Mouse (Mus musculus) cerebellum, adult 2 months (tissue): ENCODE data around the gene Plekhd1. TPM values are rescaled to one million over a fixed set of nuclear protein-coding genes. Genes with fewer than 3 reads are reported as not detected.
A peak's percentile ranks its signal among the peaks of the same experiment; 100 is the strongest.

ENCODE experiments used
- DNase-seq, 2 experiments: peaks; one replicate each; pipeline ENCODE4 v3.0.0; 2021
- H3K27ac ChIP-seq: fragments of 200-500 bp; 2 replicates; pipeline ENCODE4 v1.5.1; 2012; ENCODE audit warnings: low read length, control low read depth, inconsistent platforms; ENCODE audit not compliant: insufficient read depth
- H3K27me3 ChIP-seq: fragments of 200-500 bp; 2 replicates; pipeline ENCODE4 v1.6.1; 2012; ENCODE audit warnings: inconsistent platforms, mild to moderate bottlenecking, low read length, moderate library complexity; ENCODE audit not compliant: control insufficient read depth, insufficient read depth
- H3K4me1 ChIP-seq: fragments of 200-500 bp; 2 replicates; pipeline ENCODE4 v1.6.1; 2011; ENCODE audit warnings: low read length; ENCODE audit not compliant: control insufficient read depth, insufficient read depth
- H3K4me3 ChIP-seq: fragments of 200-500 bp; replicated peaks from 2 replicates; pipeline ENCODE3; 2011; ENCODE audit warnings: mild to moderate bottlenecking, low read depth, low read length, control low read depth; ENCODE audit not compliant: insufficient read depth
- CTCF ChIP-seq: fragments of 200-500 bp; IDR thresholded peaks from 2 replicates; pipeline ENCODE4 v1.5.1; 2011; ENCODE audit warnings: low read depth, mild to moderate bottlenecking, control low read depth, low read length, moderate library complexity, borderline replicate concordance; ENCODE audit not compliant: insufficient read depth
- POLR2A ChIP-seq: fragments of 200-500 bp; IDR thresholded peaks from 2 replicates; pipeline ENCODE4 v1.6.1; 2011; ENCODE audit warnings: low read length, control low read depth, borderline replicate concordance; ENCODE audit not compliant: insufficient read depth
- WGBS: fragments of 180-500 bp; shearing (Covaris S2); methylation state at CpG from one replicate; pipeline ENCODE4 v1.1.7; 2018; 5-methylcytosine and 5-hydroxymethylcytosine counted together
- polyA plus RNA-seq: library from polyadenylated mRNA; depleted of rRNA; stranded (reverse); fragments of >200 nt; gene quantifications from 2 replicates; pipeline ENCODE4 v1.2.3, GENCODE M21; 2012

Plekhd1 gene
- polyA plus RNA-seq, 1 experiment: 61.7 TPM

DNA sequence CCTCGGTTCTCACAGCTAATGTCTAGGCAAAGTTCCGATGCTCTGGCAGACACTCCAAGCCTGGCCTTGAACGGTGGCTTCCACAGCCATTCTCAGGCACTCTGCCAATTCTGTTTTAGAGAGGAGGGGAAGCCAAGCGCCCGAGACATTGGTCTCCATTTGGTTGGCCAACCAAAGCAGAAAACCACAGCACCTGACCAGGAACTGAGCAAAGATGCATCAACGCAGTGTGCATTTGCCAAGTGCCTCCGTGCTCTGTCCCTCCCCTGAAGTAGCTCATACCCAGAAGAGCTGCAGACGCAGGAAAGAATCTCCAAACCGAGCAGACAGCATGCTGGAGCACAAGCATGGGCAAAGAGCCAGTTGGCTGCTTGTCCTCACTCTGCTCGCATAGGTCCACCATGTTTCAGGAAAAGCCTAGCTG is 4.6 kb upstream of the Plekhd1 start:
- H3K27ac ChIP-seq: no peak overlapping the region
- no peaks in the 10 kb centered on the region; the same call in 1 of the 2 replicates for H3K27me3 ChIP-seq
- TF ChIP-seq CTCF (no peak), POLR2A (no peak)
- DNase-seq: peak; percentile 47 to 63
- no peak overlapping the region for H3K4me3 ChIP-seq
- H3K4me1 ChIP-seq: peaks cover 5% of the 10 kb centered on the region; the same call in 1 of the 2 replicates
- WGBS: 4% methylated on average over 10 of the region's 10 CpGs

DNA sequence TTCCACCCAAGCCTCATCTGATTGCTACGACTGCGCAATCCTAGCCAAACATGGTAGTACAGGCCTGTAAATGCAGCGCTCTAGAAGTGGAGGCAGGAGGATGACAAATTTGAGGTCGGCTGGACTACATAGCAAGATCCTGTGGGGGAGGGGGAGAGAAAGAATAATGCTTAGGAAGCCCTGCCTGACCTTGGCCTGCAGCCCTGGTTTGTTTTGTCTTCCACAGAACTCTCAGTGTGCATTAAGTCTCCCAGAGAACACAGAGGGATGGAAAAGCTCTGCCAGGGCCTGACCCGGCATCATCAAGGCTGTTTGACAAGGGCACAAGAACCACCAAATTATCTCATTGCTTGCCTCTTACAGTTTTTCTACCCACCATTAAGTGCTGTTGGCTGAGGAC is 2.7 kb upstream of the Plekhd1 start:
- DNase-seq: no peak
- Histone ChIP-seq H3K27me3 (no peaks in the 10 kb centered on the region; the same call in 1 of the 2 replicates), H3K4me1 (peaks cover 5% of the 10 kb centered on the region; the same call in 1 of the 2 replicates), H3K4me3 (no peak overlapping the region), H3K27ac (no peak overlapping the region)
- TF ChIP-seq CTCF (no peak), POLR2A (no peak)
- 84% methylated on average over 5 of the region's 5 CpGs for WGBS

DNA sequence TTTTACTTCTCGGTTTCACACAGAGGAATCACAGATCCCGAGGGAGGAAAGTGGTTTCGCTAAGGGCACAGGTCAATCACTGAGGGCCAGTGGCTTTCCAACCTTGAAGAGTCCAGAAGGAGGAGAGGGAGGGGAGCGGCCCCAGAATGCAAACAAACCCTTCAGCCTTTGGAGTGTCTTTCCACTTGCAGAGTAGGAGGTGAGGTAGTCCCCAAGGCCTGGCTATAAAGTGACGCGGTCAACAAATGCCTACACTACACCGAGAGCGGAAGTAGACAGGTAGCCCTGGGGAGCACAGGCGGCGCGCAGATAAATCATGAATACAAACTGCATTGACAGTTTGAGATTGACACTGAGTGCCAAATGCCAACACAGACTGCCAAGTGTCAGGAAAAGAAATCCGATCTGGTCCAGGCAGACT is 710 bp upstream of the Plekhd1 start:
- Histone ChIP-seq H3K4me1 (peaks cover 5% of the 10 kb centered on the region; the same call in 1 of the 2 replicates), H3K4me3 (peak overlapping the region; percentile 54), H3K27ac (no peak overlapping the region), H3K27me3 (no peaks in the 10 kb centered on the region; the same call in 1 of the 2 replicates)
- 32% methylated on average over 12 of the region's 12 CpGs for WGBS
- DNase-seq: no peak
- no peak for TF ChIP-seq POLR2A
- TF ChIP-seq CTCF: no peak

DNA sequence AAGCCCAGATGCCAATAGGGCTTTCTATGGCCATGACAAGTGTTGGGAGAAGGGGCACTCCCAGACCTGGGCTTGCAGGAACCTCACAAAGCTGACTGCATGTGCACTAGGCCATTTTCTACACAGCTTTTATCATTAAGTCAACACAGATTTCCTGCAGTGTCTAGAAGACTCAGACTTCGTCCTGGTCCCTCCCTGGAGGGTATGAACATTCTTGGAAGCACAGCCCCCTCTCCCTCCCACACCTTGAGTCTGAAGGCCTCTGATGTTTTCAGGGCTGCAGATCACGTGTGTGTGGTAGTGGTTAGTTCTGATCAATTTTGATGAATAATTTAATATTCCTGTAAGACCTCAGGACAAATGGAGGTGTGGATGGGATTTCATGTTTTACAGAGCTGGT is 1.3 kb downstream of the Plekhd1 start:
- WGBS: 90% methylated on average over 2 of the region's 2 CpGs
- Histone ChIP-seq H3K4me3 (no peak overlapping the region), H3K27me3 (no peaks in the 10 kb centered on the region; the same call in 1 of the 2 replicates), H3K27ac (no peak overlapping the region), H3K4me1 (no peaks in the 10 kb centered on the region; the same call in 1 of the 2 replicates)
- DNase-seq: no peak
- TF ChIP-seq CTCF (no peak), POLR2A (no peak)

DNA sequence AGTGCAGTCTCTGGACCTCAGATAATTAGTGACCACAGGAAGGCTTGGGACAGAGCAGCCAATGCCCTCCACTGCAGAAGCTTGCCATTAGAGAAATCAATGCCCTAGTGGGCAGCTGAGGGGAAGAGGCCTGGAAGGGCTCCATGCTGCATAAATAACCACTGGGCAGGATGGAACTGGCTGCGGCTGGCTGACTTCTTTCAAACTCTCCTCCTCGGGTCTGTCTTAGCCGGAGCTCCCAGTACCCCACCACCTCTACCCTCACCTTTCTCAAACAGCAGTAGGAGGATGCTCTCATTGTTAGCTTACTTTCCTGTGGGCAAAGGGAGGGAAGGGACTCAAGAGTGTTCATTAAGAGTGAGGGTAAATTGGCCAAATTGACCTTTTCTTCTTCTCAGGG is 2.6 kb downstream of the Plekhd1 start:
- TF ChIP-seq POLR2A: no peak
- TF ChIP-seq CTCF: no peak
- Histone ChIP-seq H3K27ac (no peak overlapping the region), H3K4me3 (no peak overlapping the region), H3K4me1 (no peaks in the 10 kb centered on the region; the same call in 1 of the 2 replicates), H3K27me3 (no peaks in the 10 kb centered on the region; the same call in 1 of the 2 replicates)
- WGBS: 68% methylated on average over 3 of the region's 3 CpGs
- DNase-seq: no peak

DNA sequence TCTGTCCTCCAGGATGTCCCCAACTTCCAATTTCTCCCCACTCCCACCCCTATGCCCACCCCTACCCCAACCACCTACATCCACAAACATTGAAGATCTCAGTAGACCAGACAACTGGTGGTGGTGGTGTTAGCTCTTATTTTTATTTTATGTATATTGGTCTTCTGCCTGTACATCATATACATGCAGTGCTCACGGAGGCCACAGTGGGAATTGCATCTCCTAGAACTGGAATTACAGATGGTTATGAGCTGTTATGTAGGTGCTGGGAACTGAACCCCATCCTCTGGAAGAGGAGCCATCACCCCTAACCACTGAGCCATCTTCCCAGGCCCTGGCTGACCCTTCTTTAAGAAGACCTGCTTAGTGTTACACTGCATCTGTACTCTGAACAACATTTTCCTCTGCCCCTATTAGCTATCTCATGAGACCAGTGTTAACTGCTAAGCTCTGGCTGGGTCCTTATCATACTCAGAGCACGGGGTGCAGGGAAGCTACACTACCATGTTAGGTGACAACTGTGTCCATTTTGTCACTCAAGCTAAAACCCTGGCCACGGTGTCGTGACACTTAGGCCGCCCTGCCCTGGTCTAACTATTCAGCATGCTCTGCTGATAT is 6.2 kb downstream of the Plekhd1 start:
- H3K27me3 ChIP-seq: no peaks in the 10 kb centered on the region; the same call in 1 of the 2 replicates
- TF ChIP-seq POLR2A (no peak), CTCF (no peak)
- no peak for DNase-seq
- no peaks in the 10 kb centered on the region for H3K4me1 ChIP-seq
- WGBS: 97% methylated on average over 5 of the region's 5 CpGs
- H3K4me3 ChIP-seq: no peak overlapping the region
- no peak overlapping the region for H3K27ac ChIP-seq

DNA sequence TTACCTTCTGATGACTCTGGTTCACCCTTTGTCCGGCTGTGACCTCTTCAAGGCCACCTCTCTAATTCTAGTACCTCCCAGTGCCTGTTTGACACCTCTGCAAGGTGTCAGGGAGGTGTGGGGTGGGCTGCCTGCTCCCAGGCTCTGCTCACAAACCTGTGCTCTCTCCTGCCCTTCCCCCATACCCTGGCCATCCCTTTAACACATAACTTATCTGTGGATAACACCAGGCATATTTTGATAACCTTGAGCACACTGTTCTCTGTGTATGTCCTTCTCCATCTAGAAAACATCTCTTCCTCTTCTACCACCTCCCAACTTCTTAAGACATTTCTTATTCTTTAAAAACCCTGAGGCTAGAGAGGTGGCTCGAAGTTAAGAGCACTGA is 6.7 kb downstream of the Plekhd1 start:
- Histone ChIP-seq H3K27me3 (no peaks in the 10 kb centered on the region), H3K4me3 (no peak overlapping the region)
- WGBS: 88% methylated on average over 2 of the region's 2 CpGs

DNA sequence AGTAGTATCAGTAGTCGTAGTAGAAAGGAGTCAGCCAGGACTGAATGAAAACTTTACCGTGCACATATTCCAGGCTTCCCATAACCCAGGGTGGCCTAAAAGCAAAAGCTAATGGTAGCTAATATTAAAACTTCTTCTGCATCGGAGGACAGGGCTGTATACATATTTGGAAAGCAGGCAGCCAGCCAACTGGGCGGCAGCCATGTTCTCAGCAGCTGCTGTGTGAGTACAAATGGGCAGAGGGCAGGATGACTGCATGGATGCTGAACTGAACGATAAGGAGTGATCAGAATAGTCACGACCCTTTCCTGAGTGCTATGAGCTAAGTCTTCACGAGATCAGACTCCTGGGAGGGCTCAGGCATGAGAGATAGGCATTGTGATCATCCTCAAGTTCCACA is 8.9 kb downstream of the Plekhd1 start:
- TF ChIP-seq CTCF (no peak), POLR2A (no peak)
- H3K27me3 ChIP-seq: no peaks in the 10 kb centered on the region
- 28% methylated on average over 7 of the region's 7 CpGs for WGBS
- DNase-seq: no peak
- H3K4me3 ChIP-seq: no peak overlapping the region
- peaks cover 6% of the 10 kb centered on the region for H3K4me1 ChIP-seq
- H3K27ac ChIP-seq: no peak overlapping the region

More for the DNA sequence above, 6.7 kb downstream of the Plekhd1 start:
- Histone ChIP-seq H3K27ac (no peak overlapping the region), H3K4me1 (no peaks in the 10 kb centered on the region)
- DNase-seq: no peak
- TF ChIP-seq CTCF: no peak
- TF ChIP-seq POLR2A: no peak
